Mouse (Mus musculus) testis, adult 2 months (tissue): ENCODE data around the gene Ddx59.

ENCODE experiments used
- CTCF ChIP-seq: fragments of 200-500 bp; IDR thresholded peaks from 2 replicates; pipeline ENCODE4 v1.5.1; 2012; ENCODE audit warnings: low read depth, mild to moderate bottlenecking, inconsistent platforms, low read length, moderate library complexity; ENCODE audit not compliant: control insufficient read depth, insufficient read depth, insufficient replicate concordance
- POLR2A ChIP-seq: fragments of 200-500 bp; IDR thresholded peaks from 2 replicates; pipeline ENCODE4 v1.6.1; 2012; ENCODE audit warnings: low read depth, mild to moderate bottlenecking, inconsistent platforms, low read length, moderate library complexity; ENCODE audit not compliant: control insufficient read depth

GRCm38 (mm10) chr1:136456741-136457140 is 41.7 kb downstream of the Ddx59 start:
- TF ChIP-seq CTCF = no peak
- no peak for TF ChIP-seq POLR2A
